Mouse (Mus musculus): ENCODE measurements around the gene Pde7b.

- TF ChIP-seq CTCF (IDR thresholded peaks at IDR 0.05; ENCODE audit: insufficient read depth, low read depth, low read length): no peak
- no peak for TF ChIP-seq POLR2A (IDR thresholded peaks at IDR 0.05; ENCODE audit: insufficient read depth, low read depth, low read length)
Observed at GRCm38 (mm10) chr10:20739801-20740200, 14.9 kb upstream of the Pde7b start.
